Mouse (Mus musculus) liver (tissue): ENCODE data around the gene Pm20d1.
A peak's percentile ranks its signal among the peaks of the same experiment; 100 is the strongest.

Experiments used
- DNase-seq: peaks from one replicate; pipeline ENCODE4 v3.0.0-alpha.2; 2020; ENCODE audit warnings: mixed read lengths

Pm20d1 gene

GRCm38 (mm10) chr1:131830561-131830960 is 33.4 kb downstream of the Pm20d1 start:
- no peak for DNase-seq

DNA sequence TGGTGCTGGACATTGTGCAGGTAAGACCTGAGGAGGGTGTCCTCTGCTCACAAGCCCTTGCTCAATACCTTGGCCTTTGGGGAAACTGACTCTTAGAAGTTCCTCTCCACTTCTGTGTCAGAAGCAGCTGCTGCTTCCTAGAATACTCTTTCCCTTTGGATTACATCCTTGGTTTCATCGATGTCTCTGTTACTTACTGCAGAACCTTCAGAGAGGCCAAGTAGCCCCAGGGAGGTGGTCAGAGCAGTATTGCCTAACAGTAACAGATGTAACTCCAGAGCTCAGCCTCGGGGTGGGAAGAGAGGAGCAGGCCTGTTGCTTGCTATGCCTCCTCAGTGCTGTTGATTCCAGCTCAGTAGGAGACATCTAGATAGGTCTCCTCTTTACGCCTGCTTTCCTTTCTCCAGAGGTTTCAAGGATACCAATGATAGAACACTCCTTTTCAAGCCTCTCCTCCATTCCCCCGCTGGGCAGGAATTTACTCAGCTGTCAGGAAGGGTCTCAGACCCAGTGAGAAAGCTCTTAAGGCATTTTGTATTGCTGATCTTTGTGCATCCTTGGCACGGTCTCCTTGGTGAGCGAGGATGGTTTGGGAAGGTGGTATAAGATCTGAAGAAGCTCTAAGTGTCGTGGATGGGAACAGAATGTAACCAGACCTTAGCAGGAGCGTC is 33.9 kb downstream of the Pm20d1 start:
- no peak for DNase-seq

- no peak for DNase-seq
These were observed 39.9 kb downstream of the Pm20d1 start for GRCm38 (mm10) chr1:131837035-131837434.

DNA sequence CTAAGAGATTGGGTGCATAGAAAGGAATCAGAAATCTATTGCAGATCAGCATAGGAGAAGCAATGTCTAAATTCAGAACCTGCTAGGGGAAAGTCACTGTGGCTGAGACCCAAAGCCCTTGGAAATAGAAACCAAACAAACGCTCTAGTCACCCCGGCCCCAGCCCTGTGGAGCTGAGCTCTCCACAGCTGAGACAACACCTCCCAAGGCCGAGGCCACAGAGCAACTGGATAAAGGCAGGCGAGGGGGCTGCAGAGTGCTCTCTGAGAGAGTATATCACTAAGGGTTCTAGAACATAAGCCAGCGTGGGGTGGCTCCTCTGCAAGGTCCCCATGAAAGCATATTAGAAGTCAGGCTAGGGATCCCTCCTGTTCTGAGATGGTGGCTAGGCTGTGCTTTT is 41.4 kb downstream of the Pm20d1 start:
- DNase-seq: no peak

DNA sequence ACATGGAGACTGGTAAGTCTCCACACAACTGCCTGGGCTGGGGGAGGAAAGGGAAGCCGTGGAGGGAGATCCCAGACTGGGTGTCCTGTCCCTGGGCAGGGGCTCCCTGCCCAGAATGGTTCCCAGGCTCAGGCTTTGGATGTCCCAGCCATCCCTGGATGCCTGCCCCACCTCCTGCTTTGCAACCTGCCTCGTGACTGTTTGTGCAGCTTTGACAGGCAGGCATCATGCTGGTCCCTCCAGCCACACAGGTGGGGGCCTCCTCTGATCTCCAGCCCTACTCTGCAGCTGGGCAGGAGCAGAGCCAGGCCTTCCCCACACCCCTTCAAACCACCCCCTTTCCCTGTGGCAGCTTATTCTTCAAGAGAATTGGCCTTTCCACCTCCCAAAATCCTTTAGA is 42.1 kb downstream of the Pm20d1 start:
- DNase-seq: no peak

GRCm38 (mm10) chr1:131842221-131842620 is 45.0 kb downstream of the Pm20d1 start:
- no peak for DNase-seq

DNA sequence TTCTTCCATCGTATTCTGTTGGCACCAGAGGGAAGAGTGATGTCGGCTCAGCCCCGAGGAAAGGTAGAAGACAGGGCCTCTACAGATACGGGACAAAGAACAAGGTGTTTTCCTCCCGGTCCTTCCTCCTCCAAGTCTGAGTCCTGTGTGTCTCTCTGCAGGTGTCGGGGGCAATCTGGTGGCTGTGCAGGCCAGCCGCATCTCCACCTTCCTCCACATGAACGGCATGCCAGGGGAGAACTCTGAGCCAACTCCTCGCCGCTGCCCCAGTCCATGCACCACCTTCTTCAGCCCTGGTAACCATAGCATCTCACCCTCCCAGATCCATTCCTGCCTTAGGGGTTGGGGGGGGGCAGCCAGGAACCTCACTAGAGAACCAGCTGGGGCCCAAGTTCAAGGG is 46.6 kb downstream of the Pm20d1 start:
- DNase-seq: no peak

- DNase-seq: peak; percentile 12
These were observed 47.7 kb downstream of the Pm20d1 start for GRCm38 (mm10) chr1:131844883-131845282.

- peak; percentile 50 for DNase-seq
These were observed 49.1 kb downstream of the Pm20d1 start for GRCm38 (mm10) chr1:131846255-131846654.

DNA sequence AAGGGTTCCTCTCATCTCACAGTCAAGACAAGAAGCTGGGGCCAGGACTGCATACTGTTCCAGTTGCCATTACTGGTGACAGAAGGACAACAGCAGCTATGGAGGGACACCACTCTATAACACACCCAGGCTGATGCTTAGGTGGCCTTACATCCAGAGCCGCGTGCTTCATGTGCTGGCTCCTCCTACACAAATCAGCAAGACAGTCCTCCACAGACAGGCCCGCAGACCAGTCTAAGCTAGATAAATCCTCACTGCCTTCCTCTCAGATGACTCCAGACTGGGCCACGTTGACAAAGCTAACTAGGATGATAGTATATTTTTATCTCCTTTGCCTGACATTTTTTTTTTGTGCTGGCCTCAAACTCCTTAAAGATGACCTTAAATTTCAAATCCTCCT is 64.6 kb downstream of the Pm20d1 start:
- DNase-seq: no peak

GRCm38 (mm10) chr1:131865596-131865995 is 68.4 kb downstream of the Pm20d1 start:
- DNase-seq: no peak

- DNase-seq: no peak
These were observed 69.3 kb downstream of the Pm20d1 start for GRCm38 (mm10) chr1:131866304-131866999.

DNA sequence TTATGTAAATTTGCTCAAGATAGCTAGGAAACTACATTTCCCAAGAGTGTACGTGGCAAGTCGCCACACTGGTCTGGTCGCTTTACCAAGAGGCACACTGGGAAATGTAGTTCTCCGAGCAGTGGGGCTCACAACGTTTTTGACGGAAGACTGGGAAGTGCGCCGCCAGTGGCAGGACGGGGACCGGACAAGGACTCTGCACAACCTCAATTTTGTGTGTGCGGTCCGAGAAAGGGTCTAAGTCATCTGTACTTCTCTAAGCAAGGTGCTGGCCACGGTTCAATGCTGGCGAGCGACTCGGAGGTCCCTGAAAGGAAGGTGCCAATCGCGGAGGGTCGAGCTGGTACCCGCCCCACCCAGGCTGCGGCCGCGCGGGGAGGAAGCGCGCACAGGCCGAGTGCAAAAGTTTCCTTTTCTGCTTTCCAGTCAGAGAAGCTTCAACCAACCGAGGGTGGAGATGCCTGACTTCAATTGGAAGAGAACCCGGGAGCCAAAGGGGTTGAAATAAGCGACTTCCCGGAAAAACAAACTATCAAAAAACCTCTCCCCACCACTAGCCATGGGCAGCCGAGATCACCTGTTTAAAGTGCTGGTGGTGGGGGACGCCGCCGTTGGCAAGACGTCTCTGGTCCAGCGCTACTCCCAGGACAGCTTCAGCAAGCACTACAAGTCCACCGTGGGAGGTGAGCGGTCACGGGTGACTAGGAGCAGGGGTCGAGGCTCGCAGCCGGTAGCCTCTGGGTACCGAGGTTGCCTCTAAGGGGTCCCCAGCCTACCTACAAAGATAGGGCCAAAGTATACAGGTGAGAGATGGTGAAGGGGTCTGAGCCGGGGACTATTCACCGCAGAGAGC is 70.1 kb downstream of the Pm20d1 start, which contains the start of gene Rab29:
Gene Rab29, plus strand, starts transcription at position 132 of the 853 bp plus-strand sequence.
- peak; percentile 86 for DNase-seq

GRCm38 (mm10) chr1:131867946-131868290 is 70.7 kb downstream of the Pm20d1 start:
- DNase-seq: peak; percentile 6

GRCm38 (mm10) chr1:131869561-131869960 is 72.4 kb downstream of the Pm20d1 start:
- no peak for DNase-seq
